Mouse (Mus musculus) heart, postnatal 25 days (tissue): ENCODE results near the gene Tnik. TPM values are rescaled to one million over a fixed set of nuclear protein-coding genes. Genes with fewer than 3 reads are reported as not detected.

Source experiments
- DNase-seq: peaks from one replicate; pipeline ENCODE4 v3.0.0; 2022; ENCODE audit warnings: low spot score
- intact Hi-C: fragments of 180-260 bp; cut with DNase I; formaldehyde crosslinking; loops from one replicate; pipeline ENCODE4 v1.15.1; 2025
- total RNA-seq, 2 experiments: library from RNA; stranded (reverse); gene quantifications; 2 replicates each; pipeline ENCODE4 v1.2.3; 2021

The Tnik gene
- total RNA-seq, 2 experiments from 2014 or later, result 32.2 to 37.1 TPM

- intact Hi-C loops, result no loop called here
Measured at GRCm38 (mm10) chr3:28524562-28524961, 261.5 kb downstream of the Tnik start.

DNA sequence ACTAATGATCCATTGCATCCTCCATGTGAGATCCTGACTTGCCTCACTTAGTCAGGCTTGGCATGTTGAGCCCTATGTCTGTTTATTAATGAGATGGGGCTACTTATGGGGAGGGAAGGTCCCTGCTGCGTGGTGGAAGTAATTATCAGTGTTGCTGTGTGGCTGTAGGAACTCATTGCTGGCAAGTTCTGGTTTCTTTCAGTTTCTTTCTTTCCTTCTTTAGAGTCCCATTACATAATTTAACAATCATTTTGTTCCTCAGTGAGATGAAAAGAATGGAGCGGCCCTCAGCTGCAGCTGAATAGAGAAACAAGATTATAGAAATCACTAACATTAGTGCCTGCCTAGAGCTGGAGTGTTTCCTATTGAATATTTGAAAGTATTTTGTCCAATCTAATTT lies 263.7 kb downstream of the Tnik start:
- intact Hi-C loops, result no loop called here
- DNase-seq, result no peak

More at GRCm38 (mm10) chr3:28524562-28524961, 261.5 kb downstream of the Tnik start:
- DNase-seq, result no peak

DNA sequence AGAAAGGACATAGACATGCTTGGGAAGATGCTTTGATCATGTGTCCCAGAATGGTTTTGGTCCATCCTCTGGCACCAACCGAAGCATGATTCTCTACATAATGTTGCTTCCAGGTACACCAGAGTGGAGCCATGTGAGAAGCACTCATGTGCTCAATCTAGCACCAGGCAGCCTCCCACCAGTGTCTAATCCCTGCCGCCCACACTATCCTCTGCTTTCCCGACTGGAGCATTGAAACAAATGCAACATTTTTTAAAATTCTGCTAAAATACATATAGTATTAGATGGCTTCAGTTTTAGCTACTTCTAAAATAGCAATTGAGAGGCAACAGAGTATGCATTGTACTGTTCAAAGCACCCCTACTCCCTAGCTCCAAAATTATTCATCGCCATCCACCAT lies 264.2 kb downstream of the Tnik start:
- DNase-seq, result no peak
- intact Hi-C loops, result no loop called here

- DNase-seq, result no peak
- intact Hi-C loops, result no loop called here
Measured at GRCm38 (mm10) chr3:28529548-28529947, 266.5 kb downstream of the Tnik start.

DNA sequence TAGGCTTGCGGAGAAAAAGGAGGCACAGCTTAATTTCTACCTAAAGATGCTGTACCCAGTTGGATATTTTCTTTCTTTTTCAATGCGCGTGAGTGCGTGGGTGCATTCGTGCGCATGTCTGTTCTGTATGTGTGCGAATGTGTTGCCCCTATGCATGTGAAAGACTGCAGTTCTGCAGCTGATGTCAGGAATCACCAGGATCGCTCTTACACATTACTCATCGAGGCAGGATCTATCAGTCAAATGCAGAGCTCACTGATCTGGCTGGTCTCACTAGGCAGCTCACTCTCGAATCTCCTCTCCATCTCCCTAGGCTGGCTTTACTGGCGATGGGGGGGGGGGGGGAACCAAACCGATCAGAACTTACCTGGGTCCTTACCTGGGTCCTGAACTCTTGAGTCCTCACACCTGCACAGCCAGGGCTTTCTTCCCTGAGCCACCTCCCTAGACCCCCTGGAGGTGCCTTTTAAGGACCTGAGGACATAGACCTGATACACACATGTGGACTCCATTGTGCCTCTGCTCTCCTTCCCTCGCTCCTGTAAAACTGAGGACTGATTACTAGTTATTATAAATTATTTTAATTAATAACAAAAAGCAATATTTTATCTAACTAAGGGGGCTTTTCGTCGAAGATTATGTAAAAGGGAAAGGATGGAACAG lies 268.4 kb downstream of the Tnik start:
- intact Hi-C loops, result no loop called here
- DNase-seq, result no peak

DNA sequence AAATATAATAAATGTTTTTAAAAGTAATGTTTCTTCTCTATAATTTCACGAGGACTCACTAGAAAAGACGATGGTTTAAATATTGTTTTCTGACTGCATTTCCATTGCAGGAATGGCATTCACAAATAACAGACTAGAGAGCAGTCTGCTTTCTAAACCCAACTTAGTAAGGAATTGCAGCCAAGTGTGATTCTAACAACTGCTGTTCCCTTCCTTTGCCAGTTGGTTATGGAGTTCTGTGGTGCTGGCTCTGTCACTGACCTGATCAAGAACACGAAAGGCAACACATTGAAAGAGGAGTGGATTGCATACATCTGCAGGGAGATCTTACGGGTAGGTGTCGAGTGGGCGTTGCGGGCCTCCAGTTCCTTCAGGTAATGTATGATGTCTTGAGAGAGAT lies 269.7 kb downstream of the Tnik start:
- intact Hi-C loops, result no loop called here
- no peak for DNase-seq

DNA sequence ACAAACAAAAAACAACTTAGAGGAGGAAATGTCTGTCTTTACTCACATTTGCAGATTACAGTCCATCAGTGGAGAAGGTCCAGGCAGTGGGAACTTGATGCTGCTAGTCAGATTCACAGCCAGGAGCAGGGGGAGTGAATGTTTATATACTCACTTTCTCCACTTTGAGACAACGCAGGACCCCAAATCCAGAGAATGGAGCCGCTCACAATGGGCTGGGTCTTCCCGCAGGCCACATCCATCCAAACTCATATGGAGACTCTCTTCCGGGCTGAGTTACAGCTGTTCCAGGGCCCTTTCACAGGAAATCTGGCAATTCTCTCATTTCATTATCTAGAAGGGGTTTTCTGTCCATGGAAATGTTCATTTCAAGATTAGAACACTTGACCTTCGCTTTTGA lies 277.1 kb downstream of the Tnik start:
- no peak for DNase-seq
- intact Hi-C loops, result loop anchor here (10.0 kb wide), 1 partner anchor 375 kb away; no protein-coding TSS in a partner anchor

DNA sequence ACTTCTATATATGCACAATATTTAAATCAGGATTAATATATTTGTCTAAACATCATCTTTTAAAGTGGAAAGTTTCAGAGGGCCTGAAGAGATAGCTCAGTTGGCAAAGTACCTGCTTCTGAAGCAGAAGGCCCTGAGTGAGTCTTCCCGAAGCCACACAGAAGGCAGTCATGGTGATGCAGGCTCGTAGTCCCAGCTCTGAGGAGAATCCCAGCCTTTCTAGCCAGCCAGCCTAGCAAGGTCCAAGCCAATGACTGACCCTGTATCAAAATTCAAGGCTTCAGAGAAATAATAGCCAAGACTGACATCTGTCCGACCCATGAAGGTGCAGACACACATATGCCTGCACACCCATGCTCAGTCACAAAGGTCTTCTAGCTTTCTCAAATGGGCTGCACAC lies 279.9 kb downstream of the Tnik start:
- intact Hi-C loops, result loop anchor here (10.0 kb wide), 1 partner anchor 378 kb away; no protein-coding TSS in a partner anchor
- DNase-seq, result no peak

DNA sequence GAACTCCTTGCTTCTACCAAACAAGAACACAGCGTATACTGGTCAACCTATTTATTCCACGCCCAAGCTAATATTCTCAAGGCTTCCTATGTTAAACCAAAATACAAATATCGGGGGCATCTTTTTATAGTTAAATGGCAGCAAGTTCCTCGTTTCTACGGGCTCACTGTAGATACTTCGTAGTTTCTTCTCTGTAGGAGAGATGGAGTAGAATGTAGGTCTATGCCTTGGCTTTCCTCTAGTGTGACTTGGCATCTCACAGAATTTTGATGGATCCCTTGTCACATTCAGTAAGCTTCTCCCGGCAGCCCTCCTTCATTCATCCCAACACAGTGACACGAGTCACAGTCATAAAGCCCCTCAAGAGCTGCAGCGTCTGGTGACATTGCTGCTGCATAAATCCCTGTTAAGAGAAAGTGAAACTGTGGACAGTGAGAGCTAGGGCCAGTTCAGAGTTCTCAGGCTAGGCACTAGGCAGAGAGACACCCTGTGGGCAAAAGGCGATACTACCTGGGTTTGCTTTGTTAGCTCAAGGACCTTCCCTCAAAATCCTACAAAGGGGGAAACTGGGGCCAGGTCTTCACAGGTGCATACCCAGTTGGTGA lies 280.5 kb downstream of the Tnik start:
- DNase-seq, result no peak
- intact Hi-C loops, result loop anchor here (10.0 kb wide), 1 partner anchor 379 kb away; no protein-coding TSS in a partner anchor

DNA sequence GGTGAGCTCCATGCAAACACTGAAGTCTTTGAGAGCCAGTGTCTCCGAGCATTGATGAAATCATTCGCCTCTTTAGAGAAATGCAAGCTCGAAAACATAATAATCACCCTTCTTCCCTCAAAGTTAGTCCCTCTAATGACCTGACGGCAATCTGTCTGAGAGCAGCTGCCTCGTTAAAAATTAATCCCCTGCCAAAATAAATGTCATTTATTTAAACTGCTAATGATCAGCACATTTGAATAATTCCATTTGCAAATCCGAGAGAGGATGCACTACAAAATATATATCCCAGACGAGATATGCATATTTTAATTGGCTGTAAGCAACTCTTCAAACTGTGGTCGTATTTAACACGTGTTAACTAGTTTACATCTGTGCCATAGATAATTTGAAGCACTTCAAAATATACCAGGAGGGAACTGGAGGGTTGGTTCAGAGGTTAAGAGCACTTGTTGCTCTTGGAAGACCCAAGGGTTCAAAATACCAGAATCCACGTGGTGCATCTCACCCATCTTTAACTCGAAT lies 281.4 kb downstream of the Tnik start:
- intact Hi-C loops, result loop anchor here (10.0 kb wide), 1 partner anchor 380 kb away; no protein-coding TSS in a partner anchor
- no peak for DNase-seq

- DNase-seq, result no peak
- intact Hi-C loops, result loop anchor here (10.0 kb wide), 1 partner anchor 383 kb away; no protein-coding TSS in a partner anchor
Measured at GRCm38 (mm10) chr3:28547965-28548730, 285.1 kb downstream of the Tnik start.

DNA sequence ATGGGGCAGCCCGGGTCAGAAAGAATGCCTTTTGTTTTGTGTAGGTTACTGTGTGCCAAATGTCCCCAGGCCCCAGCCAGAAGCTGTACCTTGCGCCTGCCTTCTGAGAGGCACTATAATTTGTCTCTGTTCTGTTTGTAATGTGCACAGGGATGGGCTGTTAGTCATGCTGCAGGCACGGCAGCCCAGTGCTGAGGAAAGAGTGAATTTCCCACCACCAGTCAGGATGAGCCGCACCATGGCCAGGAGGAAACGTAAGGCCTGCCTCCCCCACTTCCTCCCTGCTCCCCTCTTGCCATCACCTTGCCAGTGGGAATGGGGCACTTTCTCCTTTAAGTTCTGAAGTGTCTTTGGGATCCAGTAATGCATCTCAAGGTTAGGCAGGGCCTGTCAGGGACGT lies 286.4 kb downstream of the Tnik start:
- DNase-seq, result no peak
- intact Hi-C loops, result loop anchor here (10.0 kb wide), 1 partner anchor 385 kb away; no protein-coding TSS in a partner anchor

- no peak for DNase-seq
- intact Hi-C loops, result no loop called here
Measured at GRCm38 (mm10) chr3:28550497-28551093, 287.6 kb downstream of the Tnik start.

DNA sequence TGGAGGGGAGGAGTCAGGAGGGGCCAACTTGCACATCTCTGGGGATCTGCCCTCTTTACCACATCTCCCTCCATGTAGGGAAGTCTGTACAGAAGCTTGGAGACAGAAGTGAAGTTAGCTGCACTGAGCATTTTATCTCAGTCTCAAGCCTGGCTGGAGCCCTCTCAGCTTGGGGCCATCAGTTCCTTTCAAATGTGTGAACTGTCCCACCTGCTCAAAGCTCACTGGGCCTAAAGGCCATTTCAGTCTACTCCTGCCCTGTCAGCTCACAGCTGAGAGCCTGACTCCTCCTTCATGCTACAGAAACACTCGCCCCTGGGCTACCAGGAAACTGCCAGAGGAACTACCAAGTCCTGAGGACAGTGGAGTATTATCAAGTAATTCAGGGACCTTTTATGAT lies 288.7 kb downstream of the Tnik start:
- intact Hi-C loops, result no loop called here

DNA sequence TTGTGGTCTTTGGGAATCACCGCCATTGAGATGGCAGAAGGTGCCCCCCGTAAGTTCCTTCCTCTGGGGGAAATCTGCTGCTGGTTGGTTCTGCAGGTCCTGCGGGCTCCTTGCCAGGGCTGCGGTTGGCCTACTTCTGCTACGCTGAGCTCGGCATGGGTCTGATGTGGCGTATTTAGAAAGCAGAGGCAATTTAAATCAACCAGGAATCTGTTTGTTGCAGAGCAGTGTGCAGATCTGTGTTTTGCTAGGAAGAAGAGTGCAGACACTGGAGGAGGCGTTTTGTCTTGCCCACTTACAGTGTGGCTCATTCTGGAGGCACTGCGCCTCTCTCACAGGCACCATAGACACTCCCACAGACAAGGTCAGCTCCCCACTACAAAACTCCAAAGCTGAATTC lies 291.9 kb downstream of the Tnik start:
- intact Hi-C loops, result no loop called here

More for the DNA sequence above, 288.7 kb downstream of the Tnik start:
- no peak for DNase-seq

GRCm38 (mm10) chr3:28555795-28556570 lies 293.0 kb downstream of the Tnik start:
- DNase-seq, result no peak

More for the DNA sequence above, 291.9 kb downstream of the Tnik start:
- DNase-seq, result no peak

DNA sequence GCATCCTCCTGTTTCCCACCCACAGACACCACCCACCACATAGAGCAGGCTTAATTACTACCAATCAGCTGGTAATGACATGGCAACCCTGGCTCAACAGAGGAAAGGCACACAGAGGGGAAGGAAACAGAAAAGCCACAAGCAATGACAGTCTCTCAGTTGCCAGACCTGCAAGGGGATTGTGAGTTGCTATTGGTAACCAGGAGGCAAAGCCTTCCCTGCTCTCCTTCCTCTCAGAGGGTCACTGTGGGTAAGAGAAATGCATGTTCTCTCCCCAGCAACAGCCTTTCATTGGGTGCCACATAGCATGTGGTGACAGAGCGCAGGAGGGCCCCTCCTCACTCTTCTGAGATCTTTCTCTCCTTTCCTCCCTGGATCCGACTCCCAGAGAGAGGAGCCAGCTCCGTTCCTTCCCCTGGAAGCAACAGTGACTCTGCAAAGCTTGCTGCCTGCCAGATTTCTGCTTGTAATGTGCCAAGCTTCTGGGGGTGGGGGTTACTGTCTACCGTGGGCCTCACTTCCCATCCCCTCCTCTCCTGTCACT lies 295.4 kb downstream of the Tnik start:
- DNase-seq, result no peak
- intact Hi-C loops, result no loop called here

More at GRCm38 (mm10) chr3:28555795-28556570, 293.0 kb downstream of the Tnik start:
- intact Hi-C loops, result no loop called here

DNA sequence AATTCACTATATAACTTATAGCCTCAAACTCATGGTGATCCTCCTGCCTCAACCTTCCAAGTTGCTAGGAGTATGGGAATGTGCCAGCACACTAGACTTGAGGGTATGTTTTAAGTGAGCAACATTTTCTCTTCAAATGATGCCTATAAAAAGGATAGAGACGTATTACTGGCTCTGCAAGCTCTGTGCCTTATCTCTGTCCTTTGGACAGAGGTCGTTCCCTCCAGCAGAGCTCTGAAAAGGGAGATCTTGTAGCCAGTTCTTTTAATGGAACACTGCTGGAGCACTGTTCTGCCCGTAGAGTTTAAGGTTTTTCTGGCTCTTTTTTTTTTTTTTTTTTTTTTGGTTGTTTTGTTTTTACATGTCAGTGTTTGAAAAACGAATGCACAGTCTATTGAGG lies 298.4 kb downstream of the Tnik start:
- no peak for DNase-seq
- intact Hi-C loops, result loop anchor here (5.0 kb wide), 1 partner anchor 394 kb away; no protein-coding TSS in a partner anchor
